Mouse (Mus musculus) olfactory bulb, adult 2 months (tissue): ENCODE measurements around the gene Saysd1.

Source experiments
- CTCF ChIP-seq: fragments of 200-500 bp; IDR thresholded peaks from 2 replicates; pipeline ENCODE4 v1.5.1; 2012; ENCODE audit warnings: low read depth, mild to moderate bottlenecking, low read length, moderate library complexity; ENCODE audit not compliant: insufficient read depth
- POLR2A ChIP-seq: fragments of 200-500 bp; IDR thresholded peaks from 2 replicates; pipeline ENCODE4 v1.6.1; 2012; ENCODE audit warnings: mild to moderate bottlenecking, low read depth, low read length, moderate library complexity; ENCODE audit not compliant: insufficient read depth

DNA sequence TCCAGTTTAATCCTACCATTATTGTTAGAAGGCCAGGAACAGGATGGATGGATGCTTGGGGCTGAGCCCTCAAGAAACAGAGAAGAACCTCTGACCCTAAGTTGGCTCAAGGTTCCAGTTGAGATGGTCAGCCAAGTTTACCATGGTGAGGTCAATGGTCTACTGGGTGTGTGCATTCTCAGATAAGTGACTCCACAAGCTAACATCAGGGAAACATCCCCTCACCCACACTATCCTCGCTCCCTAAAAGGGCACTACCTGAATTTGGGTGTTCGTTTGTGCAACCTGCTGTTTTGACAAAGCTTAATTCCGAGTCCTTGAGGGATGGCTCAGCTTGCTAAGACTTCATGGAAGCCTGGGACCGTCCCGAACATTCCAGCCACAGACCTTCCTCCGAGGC is 42.0 kb upstream of the Saysd1 start:
- TF ChIP-seq CTCF = no peak
- TF ChIP-seq POLR2A = no peak
